Mouse (Mus musculus) forebrain, postnatal 0 days (tissue): ENCODE data around the gene Sytl2. TPM values are rescaled to one million over a fixed set of nuclear protein-coding genes. Genes with fewer than 3 reads are reported as not detected.

ENCODE experiments used
- ATAC-seq: fragments of 200-750 bp; cut with Nextera tagmentation; 2 replicates; pipeline ENCODE4 v1.8.0; 2017; ENCODE audit warnings: mild to moderate bottlenecking, moderate library complexity
- DNase-seq: peaks from one replicate; pipeline ENCODE4 v3.0.0-alpha.2; 2015
- H3K27ac ChIP-seq: fragments of 300-500 bp; sonication (generic); 2 replicates; pipeline ENCODE4 v1.5.1; 2014; ENCODE audit warnings: low read depth, mild to moderate bottlenecking, antibody characterized with exemption, low read length, moderate library complexity, mixed read lengths
- H3K27me3 ChIP-seq: fragments of 300-500 bp; sonication (generic); 2 replicates; pipeline ENCODE4 v1.6.1; 2014; ENCODE audit warnings: mild to moderate bottlenecking, low read length, mixed read lengths; ENCODE audit not compliant: insufficient read depth
- H3K36me3 ChIP-seq: fragments of 300-500 bp; sonication (generic); 2 replicates; pipeline ENCODE4 v1.6.1; 2014; ENCODE audit warnings: mild to moderate bottlenecking, moderate library complexity; ENCODE audit not compliant: insufficient read depth
- H3K4me1 ChIP-seq: fragments of 300-500 bp; sonication (generic); 2 replicates; pipeline ENCODE4 v1.6.1; 2014; ENCODE audit warnings: antibody characterized with exemption; ENCODE audit not compliant: insufficient read depth
- H3K4me2 ChIP-seq: fragments of 300-500 bp; sonication (generic); 2 replicates; pipeline ENCODE4 v1.6.1; 2014; ENCODE audit warnings: low read depth, mild to moderate bottlenecking, moderate library complexity
- H3K4me3 ChIP-seq: fragments of 300-500 bp; sonication (generic); 2 replicates; pipeline ENCODE4 v1.5.1; 2014; ENCODE audit warnings: low read depth, low read length, mixed read lengths
- H3K9ac ChIP-seq: fragments of 300-500 bp; sonication (generic); 2 replicates; pipeline ENCODE4 v1.6.1; 2014; ENCODE audit warnings: mild to moderate bottlenecking
- H3K9me3 ChIP-seq: fragments of 300-500 bp; sonication (generic); 2 replicates; pipeline ENCODE4 v1.6.1; 2016; ENCODE audit warnings: low read length
- CTCF ChIP-seq: sonication (generic); IDR thresholded peaks from 2 replicates; pipeline ENCODE4 v1.5.1; 2016; ENCODE audit warnings: antibody characterized with exemption, control low read depth, low read depth
- WGBS: fragments of 180-500 bp; shearing (Covaris S2); extraction: QIAGEN DNeasy Blood & Tissue Kit; methylation state at CpG from one replicate; pipeline ENCODE4 v1.1.7; 2014; 5-methylcytosine and 5-hydroxymethylcytosine counted together
- polyA plus RNA-seq: library from polyadenylated mRNA; unstranded; fragments of >200 nt; fragmentation: Nextera tagmentation; extraction: Ambion mirVana; gene quantifications from 2 replicates; pipeline ENCODE4 v1.2.1, GENCODE M21; 2015
- total RNA-seq: library from RNA; depleted of rRNA; stranded (reverse); fragments of >200 nt; gene quantifications from 2 replicates; pipeline ENCODE4 v1.2.3, GENCODE M21; 2014

Sytl2 gene
- total and polyA plus RNA-seq, 2 experiments from 2014 or later, result 5.2 to 6.5 TPM

- ATAC-seq (no peak), DNase-seq (no peak)
- no peak for TF ChIP-seq CTCF
- no peaks in the 10 kb centered on the region for H3K27me3 ChIP-seq
- no peak overlapping the region for H3K4me3 ChIP-seq
- no peak overlapping the region for H3K9ac ChIP-seq
- no peaks in the 10 kb centered on the region for H3K4me1 ChIP-seq
- H3K4me2 ChIP-seq, result no peak overlapping the region
- H3K27ac ChIP-seq, result no peak overlapping the region
- H3K9me3 ChIP-seq, result no peaks in the 10 kb centered on the region
- 82% methylated on average over 11 of the region's 11 CpGs for WGBS
- no peaks in the 10 kb centered on the region for H3K36me3 ChIP-seq
Observed at GRCm38 (mm10) chr7:90281759-90282546, 20.1 kb upstream of the Sytl2 start.

GRCm38 (mm10) chr7:90282786-90283185 is 19.3 kb upstream of the Sytl2 start:
- Histone ChIP-seq H3K9me3 (no peaks in the 10 kb centered on the region), H3K36me3 (no peaks in the 10 kb centered on the region), H3K4me2 (no peak overlapping the region), H3K4me3 (no peak overlapping the region), H3K27ac (no peak overlapping the region), H3K4me1 (no peaks in the 10 kb centered on the region), H3K9ac (no peak overlapping the region), H3K27me3 (no peaks in the 10 kb centered on the region)
- WGBS, result 89% methylated on average over 1 of the region's 1 CpGs
- no peak for TF ChIP-seq CTCF
- ATAC-seq (no peak), DNase-seq (no peak)

GRCm38 (mm10) chr7:90284793-90285192 is 17.3 kb upstream of the Sytl2 start:
- ATAC-seq (no peak), DNase-seq (no peak)
- Histone ChIP-seq H3K4me1 (no peaks in the 10 kb centered on the region), H3K4me2 (no peak overlapping the region), H3K9ac (no peak overlapping the region), H3K9me3 (no peaks in the 10 kb centered on the region), H3K27me3 (no peaks in the 10 kb centered on the region), H3K27ac (no peak overlapping the region), H3K4me3 (no peak overlapping the region), H3K36me3 (no peaks in the 10 kb centered on the region)
- 80% methylated on average over 7 of the region's 7 CpGs for WGBS
- no peak for TF ChIP-seq CTCF

GRCm38 (mm10) chr7:90291885-90292284 is 10.2 kb upstream of the Sytl2 start:
- no peak for DNase-seq
- WGBS, result 88% methylated on average over 6 of the region's 6 CpGs
- H3K4me3 ChIP-seq, result no peak overlapping the region
- H3K9me3 ChIP-seq, result no peaks in the 10 kb centered on the region
- no peak overlapping the region for H3K4me2 ChIP-seq
- TF ChIP-seq CTCF, result no peak
- H3K27ac ChIP-seq, result no peak overlapping the region
- H3K27me3 ChIP-seq, result no peaks in the 10 kb centered on the region
- no peak for ATAC-seq
- no peaks in the 10 kb centered on the region for H3K36me3 ChIP-seq
- H3K9ac ChIP-seq, result no peak overlapping the region
- no peaks in the 10 kb centered on the region for H3K4me1 ChIP-seq

GRCm38 (mm10) chr7:90302647-90303552 is 848 bp downstream of the Sytl2 start:
- Histone ChIP-seq H3K36me3 (no peaks in the 10 kb centered on the region), H3K4me1 (no peaks in the 10 kb centered on the region), H3K27me3 (peaks cover 3% of the 10 kb centered on the region; the same call in 1 of the 2 replicates), H3K4me3 (peak overlapping the region; percentile 67), H3K9me3 (no peaks in the 10 kb centered on the region), H3K4me2 (peak overlapping the region; percentile 100), H3K27ac (no peak overlapping the region), H3K9ac (peak overlapping the region; percentile 54)
- 6% methylated on average over 27 of the region's 27 CpGs for WGBS
- no peak for TF ChIP-seq CTCF
- DNase-seq (peak; percentile 10), ATAC-seq (peak; percentile 51)

- DNase-seq (no peak), ATAC-seq (no peak)
- no peak overlapping the region for H3K27ac ChIP-seq
- H3K27me3 ChIP-seq, result peaks cover 3% of the 10 kb centered on the region; the same call in 1 of the 2 replicates
- no peak overlapping the region for H3K4me3 ChIP-seq
- WGBS, result 5% methylated on average over 3 of the region's 3 CpGs
- no peaks in the 10 kb centered on the region for H3K9me3 ChIP-seq
- H3K4me1 ChIP-seq, result no peaks in the 10 kb centered on the region
- TF ChIP-seq CTCF, result no peak
- no peaks in the 10 kb centered on the region for H3K36me3 ChIP-seq
- H3K9ac ChIP-seq, result no peak overlapping the region
- no peak overlapping the region for H3K4me2 ChIP-seq
Observed at GRCm38 (mm10) chr7:90306079-90306478, 4.0 kb downstream of the Sytl2 start.

- Histone ChIP-seq H3K4me2 (no peak overlapping the region), H3K9me3 (no peaks in the 10 kb centered on the region), H3K27me3 (peaks cover 3% of the 10 kb centered on the region; the same call in 1 of the 2 replicates), H3K4me1 (no peaks in the 10 kb centered on the region), H3K27ac (no peak overlapping the region), H3K9ac (no peak overlapping the region), H3K36me3 (no peaks in the 10 kb centered on the region), H3K4me3 (no peak overlapping the region)
- TF ChIP-seq CTCF, result no peak
- ATAC-seq, result no peak
- WGBS, result 80% methylated on average over 1 of the region's 1 CpGs
- no peak for DNase-seq
Observed at GRCm38 (mm10) chr7:90306968-90307367, 4.9 kb downstream of the Sytl2 start.
